Mouse (Mus musculus) heart, embryonic 14.5 days (tissue): Measurements from ENCODE around the gene Gm6583. TPM values are rescaled to one million over a fixed set of nuclear protein-coding genes. Genes with fewer than 3 reads are reported as not detected.
A peak's percentile ranks its signal among the peaks of the same experiment; 100 is the strongest.

ENCODE experiments used
- ATAC-seq: fragments of 200-750 bp; cut with Nextera tagmentation; 2 replicates; pipeline ENCODE4 v1.8.0; 2017; ENCODE audit warnings: low read depth, moderate TSS enrichment; ENCODE audit not compliant: insufficient number of reproducible peaks, insufficient read depth, low FRiP score
- H3K27ac ChIP-seq, 2 experiments: fragments of 200-500 bp in 1 of 2; fragments of 300-500 bp in 1 of 2; sonication (generic) in 1 of 2; replicated peaks in 1 of 2; 2 replicates each; pipeline ENCODE4 v1.5.1; 2012 to 2014; ENCODE audit warnings: low read depth in 2 of 2, low read length in 2 of 2, control low read depth in 1 of 2, mild to moderate bottlenecking in 1 of 2, mixed read lengths in 1 of 2; ENCODE audit not compliant: control insufficient read depth in 1 of 2, insufficient read depth in 1 of 2
- H3K27me3 ChIP-seq: fragments of 300-500 bp; sonication (generic); 2 replicates; pipeline ENCODE4 v1.6.1; 2014; ENCODE audit warnings: mild to moderate bottlenecking, low read length, control low read depth; ENCODE audit not compliant: control insufficient read depth, insufficient read depth
- H3K36me3 ChIP-seq: fragments of 300-500 bp; sonication (generic); 2 replicates; pipeline ENCODE4 v1.6.1; 2014; ENCODE audit warnings: mild to moderate bottlenecking, control low read depth, low read length, mixed read lengths; ENCODE audit not compliant: control insufficient read depth, insufficient read depth
- H3K4me1 ChIP-seq, 2 experiments: fragments of 200-500 bp in 1 of 2; fragments of 300-500 bp in 1 of 2; sonication (generic) in 1 of 2; 2 replicates each; pipeline ENCODE4 v1.6.1; 2012 to 2014; ENCODE audit warnings: low read length in 2 of 2, control low read depth in 1 of 2, mixed read lengths in 1 of 2; ENCODE audit not compliant: control insufficient read depth in 2 of 2, insufficient read depth in 2 of 2
- H3K4me2 ChIP-seq: fragments of 300-500 bp; sonication (generic); 2 replicates; pipeline ENCODE4 v1.6.1; 2014; ENCODE audit warnings: mild to moderate bottlenecking, low read length
- H3K4me3 ChIP-seq, 2 experiments: fragments of 200-500 bp in 1 of 2; fragments of 300-500 bp in 1 of 2; sonication (generic) in 1 of 2; 2 replicates each; pipeline ENCODE4 v1.5.1; 2012 to 2014; ENCODE audit warnings: low read length in 2 of 2, mild to moderate bottlenecking in 2 of 2, control low read depth in 1 of 2, low read depth in 1 of 2, moderate library complexity in 1 of 2; ENCODE audit not compliant: control insufficient read depth in 1 of 2, insufficient read depth in 1 of 2
- H3K9ac ChIP-seq: fragments of 300-500 bp; sonication (generic); 2 replicates; pipeline ENCODE4 v1.6.1; 2014; ENCODE audit warnings: mild to moderate bottlenecking, low read length
- H3K9me3 ChIP-seq: fragments of 300-500 bp; sonication (generic); 2 replicates; pipeline ENCODE4 v1.6.1; 2016; ENCODE audit warnings: low read length, control low read depth; ENCODE audit not compliant: control insufficient read depth
- WGBS: fragments of 180-500 bp; shearing (Covaris S2); extraction: QIAGEN DNeasy Blood & Tissue Kit; methylation state at CpG from one replicate; pipeline ENCODE4 v1.1.7; 2014; 5-methylcytosine and 5-hydroxymethylcytosine counted together
- polyA plus RNA-seq: library from polyadenylated mRNA; unstranded; fragments of >200 nt; fragmentation: Nextera tagmentation; extraction: Ambion mirVana; gene quantifications from 2 replicates; pipeline ENCODE4 v1.2.1, GENCODE M21; 2014

Gm6583 gene
- polyA plus RNA-seq, 1 experiment from 2014 or later: not detected

DNA sequence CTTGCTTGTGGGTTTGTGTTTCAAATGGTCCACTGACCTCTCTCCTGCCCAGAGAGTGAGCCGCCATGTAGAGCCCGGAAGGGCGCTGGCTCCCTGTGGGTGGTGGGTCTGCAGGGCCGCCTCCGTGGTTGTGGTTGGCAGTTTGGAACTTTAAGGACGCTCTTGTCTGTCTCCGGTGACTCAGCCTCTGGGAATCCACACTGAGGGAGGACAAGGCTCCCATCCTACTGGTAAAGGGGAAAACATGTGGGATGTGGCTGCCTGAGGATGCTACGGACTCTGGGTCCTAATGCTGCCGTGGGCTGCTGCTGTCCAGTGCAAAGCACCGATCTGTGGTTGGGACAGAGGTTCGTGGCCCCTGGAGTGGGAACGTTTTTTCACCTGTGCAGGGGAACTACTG lies 12.1 kb upstream of the Gm6583 start:
- H3K4me3 ChIP-seq: no peak overlapping the region
- no peak overlapping the region for H3K4me2 ChIP-seq
- peaks cover 76% of the 10 kb centered on the region for H3K36me3 ChIP-seq
- no peaks in the 10 kb centered on the region for H3K27me3 ChIP-seq
- H3K27ac ChIP-seq: no peak overlapping the region
- H3K4me1 ChIP-seq: no peaks in the 10 kb centered on the region
- H3K9me3 ChIP-seq: no peaks in the 10 kb centered on the region
- no peak for ATAC-seq
- 75% methylated on average over 12 of the region's 12 CpGs for WGBS
- H3K9ac ChIP-seq: no peak overlapping the region

DNA sequence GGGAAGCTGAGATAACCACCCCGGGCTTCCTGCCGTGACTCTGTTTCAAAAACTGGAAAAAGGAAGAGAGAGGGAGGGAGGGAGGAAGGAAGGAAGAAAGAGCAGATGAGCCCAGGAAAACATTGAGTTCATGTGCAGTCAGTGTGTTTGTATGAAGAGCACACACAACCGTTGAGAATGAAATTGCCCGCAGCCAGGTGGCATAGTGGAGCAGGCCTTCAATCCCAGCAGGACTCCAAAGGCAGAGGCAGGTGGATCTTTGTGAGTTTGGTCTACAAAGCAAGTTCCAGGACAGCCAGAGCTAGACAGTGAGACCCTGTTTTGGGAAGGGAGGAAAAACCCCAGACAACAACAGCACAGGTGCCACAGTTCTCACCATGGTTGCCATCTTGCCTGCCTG lies 11.5 kb upstream of the Gm6583 start:
- Histone ChIP-seq H3K36me3 (peaks cover 73% of the 10 kb centered on the region), H3K4me3 (no peak overlapping the region), H3K9ac (no peak overlapping the region), H3K4me2 (no peak overlapping the region), H3K4me1 (no peaks in the 10 kb centered on the region), H3K27me3 (no peaks in the 10 kb centered on the region), H3K27ac (no peak overlapping the region), H3K9me3 (no peaks in the 10 kb centered on the region)
- WGBS: 81% methylated on average over 4 of the region's 4 CpGs
- no peak for ATAC-seq

DNA sequence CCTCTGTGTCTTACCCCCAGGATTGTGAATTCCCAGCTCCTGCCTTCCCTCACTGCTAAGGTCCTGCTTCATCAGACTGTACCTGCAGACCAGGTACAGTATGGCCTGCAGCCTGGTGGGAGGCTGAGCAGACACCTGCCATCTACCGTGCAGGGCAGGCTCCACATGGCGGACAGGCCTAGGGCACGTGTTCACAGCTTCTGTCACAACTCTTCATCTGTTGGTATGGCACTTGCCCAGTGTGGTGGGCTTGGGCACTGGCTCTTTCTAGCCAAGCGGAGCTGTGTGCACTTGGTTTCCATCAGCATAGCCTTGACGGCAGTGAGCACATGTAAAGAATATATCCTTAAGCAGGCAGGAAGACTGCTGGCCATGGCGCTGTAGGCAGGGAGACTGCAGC lies 11.0 kb upstream of the Gm6583 start:
- no peak overlapping the region for H3K4me3 ChIP-seq
- no peak overlapping the region for H3K27ac ChIP-seq
- no peaks in the 10 kb centered on the region for H3K9me3 ChIP-seq
- 93% methylated on average over 6 of the region's 6 CpGs for whole genome bisulfite sequencing
- H3K9ac ChIP-seq: no peak overlapping the region
- no peaks in the 10 kb centered on the region for H3K27me3 ChIP-seq
- no peaks in the 10 kb centered on the region for H3K4me1 ChIP-seq
- no peak overlapping the region for H3K4me2 ChIP-seq
- no peak for ATAC-seq
- H3K36me3 ChIP-seq: peaks cover 68% of the 10 kb centered on the region

DNA sequence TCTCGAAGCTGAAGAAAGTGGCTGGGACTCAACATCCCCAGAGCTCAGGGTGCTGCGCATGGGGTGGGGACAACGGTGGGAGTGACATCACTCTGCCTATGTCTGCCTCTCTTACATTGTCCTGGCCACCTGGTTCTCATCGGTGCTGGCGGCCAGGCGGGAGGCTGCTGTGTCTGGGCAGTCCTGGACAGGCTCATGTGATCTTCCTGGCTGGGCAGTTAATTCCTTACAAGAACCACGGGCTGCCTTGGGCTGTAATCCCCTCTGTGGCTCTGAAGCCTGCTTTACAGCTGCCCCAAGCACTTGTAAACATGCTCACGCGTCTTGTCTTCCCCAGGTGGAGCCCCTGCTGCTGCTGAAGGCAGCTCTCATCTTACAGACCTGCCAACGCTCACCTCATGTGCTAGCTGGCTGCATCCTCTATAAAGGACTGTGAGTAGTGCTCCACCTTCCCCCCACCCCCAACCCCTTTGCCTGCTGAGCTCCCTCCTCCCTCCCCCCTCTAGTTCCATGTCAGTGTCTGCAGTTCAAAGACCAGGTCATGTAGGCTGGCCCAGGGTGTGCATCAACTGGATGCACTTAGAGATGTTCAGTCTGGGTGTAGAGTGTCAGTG lies 8.5 kb upstream of the Gm6583 start:
- Histone ChIP-seq H3K9ac (no peak overlapping the region), H3K4me2 (no peak overlapping the region), H3K4me1 (peaks cover 0 to 5% of the 10 kb centered on the region in 2 experiments; a peak in 2 of 4 replicates), H3K9me3 (no peaks in the 10 kb centered on the region), H3K27ac (no peak overlapping the region), H3K27me3 (no peaks in the 10 kb centered on the region), H3K4me3 (no peak overlapping the region), H3K36me3 (peaks cover 45% of the 10 kb centered on the region)
- WGBS: 71% methylated on average over 10 of the region's 10 CpGs
- ATAC-seq: 0 out of 2 replicates have a peak, but pooled peaks have one; percentile 10

DNA sequence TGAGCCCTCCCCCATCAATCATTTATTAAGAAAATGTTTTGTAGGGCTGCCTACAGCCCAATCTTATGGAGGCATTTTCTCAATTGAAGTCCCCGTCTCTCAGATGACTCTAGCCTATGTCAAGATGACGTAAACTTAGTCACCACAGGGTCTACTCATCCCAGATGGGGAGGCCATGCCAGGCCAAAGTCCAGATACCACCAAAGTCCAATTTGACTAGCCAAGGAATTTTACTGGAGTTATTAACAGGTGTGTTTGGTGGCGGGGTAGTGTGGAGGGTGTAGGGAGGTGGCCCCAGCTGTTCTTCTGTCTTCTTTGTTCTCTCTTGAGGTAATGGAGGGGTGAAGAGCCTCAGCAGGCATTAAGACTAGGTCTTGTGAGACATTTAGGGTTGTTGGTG lies 4.2 kb upstream of the Gm6583 start:
- ATAC-seq: no peak
- 91% methylated on average over 3 of the region's 3 CpGs for WGBS
- Histone ChIP-seq H3K27ac (no peak overlapping the region), H3K4me1 (peaks cover 2 to 5% of the 10 kb centered on the region in 2 experiments; a peak in 2 of 4 replicates), H3K4me2 (no peak overlapping the region), H3K9me3 (no peaks in the 10 kb centered on the region), H3K36me3 (peaks cover 25% of the 10 kb centered on the region), H3K9ac (no peak overlapping the region), H3K4me3 (no peak overlapping the region), H3K27me3 (0 out of 2 replicates have a peak, but pooled peaks cover 5% of the 10 kb centered on the region)

DNA sequence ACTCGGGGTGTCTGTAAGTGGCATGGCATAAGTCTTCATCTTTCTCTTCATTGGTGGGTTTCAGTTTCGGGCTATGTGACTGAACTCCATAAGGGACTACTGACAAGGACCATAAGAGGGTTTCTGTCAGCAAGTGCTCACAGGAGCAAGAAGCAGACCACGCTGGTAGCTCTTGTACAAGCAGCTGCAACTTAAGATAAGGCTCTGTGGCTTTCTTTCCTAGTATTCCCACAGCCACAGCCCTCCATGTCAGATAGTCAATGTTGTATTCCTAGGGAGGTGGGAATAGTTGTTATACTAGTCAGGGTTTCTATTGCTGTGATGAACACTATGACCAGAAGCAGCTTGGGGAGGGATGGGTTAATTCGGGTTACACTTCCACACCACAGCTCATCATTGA lies 3.7 kb upstream of the Gm6583 start:
- Histone ChIP-seq H3K4me1 (peaks cover 2 to 5% of the 10 kb centered on the region in 2 experiments; a peak in 2 of 4 replicates), H3K4me3 (no peak overlapping the region), H3K27ac (no peak overlapping the region), H3K4me2 (no peak overlapping the region), H3K27me3 (0 out of 2 replicates have a peak, but pooled peaks cover 5% of the 10 kb centered on the region), H3K9me3 (no peaks in the 10 kb centered on the region), H3K9ac (no peak overlapping the region), H3K36me3 (peaks cover 24% of the 10 kb centered on the region)
- no peak for ATAC-seq
- WGBS: 30% methylated on average over 4 of the region's 4 CpGs

DNA sequence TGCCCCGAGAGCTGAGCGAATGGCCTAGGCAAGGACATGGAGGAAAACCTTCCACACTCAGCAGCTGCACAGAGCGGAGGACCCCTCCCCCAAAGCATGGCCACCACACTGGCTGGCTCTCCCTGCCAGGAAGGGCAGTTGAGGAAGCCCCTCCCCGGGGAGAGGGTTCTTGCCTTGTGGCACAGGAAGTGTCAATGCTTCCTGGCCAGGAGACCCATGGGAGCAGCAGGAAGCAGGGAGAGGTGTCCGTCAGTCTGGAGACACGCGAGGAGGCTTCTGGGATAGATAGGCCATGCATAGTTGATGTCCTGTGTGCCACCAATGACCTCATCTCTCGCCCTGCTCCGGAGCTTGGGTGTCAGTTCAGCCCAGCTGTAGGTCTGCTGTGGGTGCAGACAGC lies 489 bp upstream of the Gm6583 start:
- WGBS: 74% methylated on average over 9 of the region's 9 CpGs
- Histone ChIP-seq H3K4me2 (no peak overlapping the region), H3K36me3 (peaks cover 26% of the 10 kb centered on the region), H3K9me3 (no peaks in the 10 kb centered on the region), H3K9ac (no peak overlapping the region), H3K4me1 (peaks cover 2 to 5% of the 10 kb centered on the region in 2 experiments; a peak in 2 of 4 replicates), H3K4me3 (no peak overlapping the region), H3K27me3 (0 out of 2 replicates have a peak, but pooled peaks cover 5% of the 10 kb centered on the region), H3K27ac (no peak overlapping the region)
- ATAC-seq: no peak

DNA sequence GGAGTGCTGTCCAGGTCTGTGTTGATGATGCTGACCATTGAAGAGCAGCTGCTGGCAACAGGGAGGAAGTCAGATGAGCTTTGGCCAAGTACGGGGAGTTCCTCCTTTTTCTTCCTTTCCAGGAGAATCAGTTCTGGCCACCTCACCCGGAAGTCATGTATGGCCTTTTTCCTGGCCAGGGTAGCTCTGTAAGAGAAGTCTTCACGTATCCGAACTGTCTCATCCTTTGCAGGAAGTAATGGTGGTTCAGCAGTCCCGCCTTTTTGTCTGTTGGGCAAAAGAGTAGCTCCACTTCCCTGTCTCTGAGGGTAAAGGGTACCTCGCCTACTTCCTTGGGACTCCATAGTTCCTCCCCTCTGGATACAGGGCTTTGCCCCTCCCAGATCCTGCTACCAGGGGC lies 340 bp downstream of the Gm6583 start:
- Histone ChIP-seq H3K27ac (no peak overlapping the region), H3K9me3 (no peaks in the 10 kb centered on the region), H3K27me3 (0 out of 2 replicates have a peak, but pooled peaks cover 5% of the 10 kb centered on the region), H3K4me2 (no peak overlapping the region), H3K9ac (no peak overlapping the region), H3K4me1 (peaks cover 2 to 5% of the 10 kb centered on the region in 2 experiments; a peak in 2 of 4 replicates), H3K36me3 (peaks cover 34% of the 10 kb centered on the region), H3K4me3 (no peak overlapping the region)
- ATAC-seq: no peak
- 83% methylated on average over 6 of the region's 6 CpGs for WGBS
